Comparison of ENCODE assay signal across 8 mouse cellular contexts in genomic region chr16:96081742-96082241, GRCm38 (mm10). TPM values are rescaled to one million over a fixed set of nuclear protein-coding genes. Genes with fewer than 3 reads are reported as not detected.
DNase-seq lines count a peak whose midpoint lies in the region; ATAC-seq and TF ChIP-seq lines count a peak whose summit lies in the region.

No protein-coding gene starts in this region.

- H3K9me3 ChIP-seq in heart, embryonic 14.5 days (ENCODE audit: control insufficient read depth, low read length), result no peaks in the 10 kb centered on the region
- H3K9me3 ChIP-seq in stomach, postnatal 0 days (ENCODE audit: control insufficient read depth, low read length), result no peaks in the 10 kb centered on the region

- peaks cover 44% of the 10 kb centered on the region; the same call in 1 of the 2 replicates for H3K79me2 ChIP-seq in macrophage (ENCODE audit: inconsistent target)

- peaks cover 12% of the 10 kb centered on the region for H3K4me1 ChIP-seq in cerebellum, adult 2 months (ENCODE audit: control insufficient read depth, insufficient read depth, low read length)
- peaks cover 9 to 30% of the 10 kb centered on the region in 2 experiments for H3K4me1 ChIP-seq in heart, embryonic 14.5 days (ENCODE audit: control insufficient read depth in 2 of 2, insufficient read depth in 2 of 2, low read length in 2 of 2)
- peaks cover 2% of the 10 kb centered on the region; the same call in 1 of the 2 replicates for H3K4me1 ChIP-seq in stomach, postnatal 0 days (replicated peaks; ENCODE audit: control insufficient read depth, insufficient read depth)

- peak; percentile 22 for ATAC-seq in heart, embryonic 14.5 days (ENCODE audit: insufficient number of reproducible peaks, insufficient read depth, low FRiP score, low read depth)
- ATAC-seq in stomach, postnatal 0 days (ENCODE audit: low FRiP score, low TSS enrichment), result peak; percentile 13
- no peak for ATAC-seq in megakaryocyte progenitor cell, adult 5-6 weeks (replicated peaks; ENCODE audit: poor library complexity)

- under 1% methylated on average over 68 of the region's 68 CpGs for WGBS in cerebellum, adult 2 months
- WGBS in heart, embryonic 14.5 days, result under 1% methylated on average over 66 of the region's 68 CpGs
- WGBS in macrophage (ENCODE audit: missing documents), result under 1% methylated on average over 57 of the region's 68 CpGs
- under 1% methylated on average over 34 of the region's 68 CpGs for WGBS in stomach, postnatal 0 days

- no peak for TF ChIP-seq CTCF in cerebellum, adult 2 months (IDR thresholded peaks at IDR 0.05; ENCODE audit: borderline replicate concordance, insufficient read depth, low read depth, low read length)
- no peak for TF ChIP-seq CTCF in stomach, postnatal 0 days (IDR thresholded peaks at IDR 0.05; ENCODE audit: low read depth)

- peak overlapping the region; percentile 77 for H3K4me2 ChIP-seq in heart, embryonic 14.5 days (ENCODE audit: low read length)
- H3K4me2 ChIP-seq in stomach, postnatal 0 days (replicated peaks; ENCODE audit: low read depth), result peak overlapping the region; percentile 72

- H3K36me3 ChIP-seq in heart, embryonic 14.5 days (ENCODE audit: control insufficient read depth, insufficient read depth, low read length), result peaks cover 37% of the 10 kb centered on the region
- no peaks in the 10 kb centered on the region for H3K36me3 ChIP-seq in macrophage (ENCODE audit: inconsistent target)
- peaks cover 2% of the 10 kb centered on the region; the same call in 1 of the 2 replicates for H3K36me3 ChIP-seq in stomach, postnatal 0 days (ENCODE audit: control insufficient read depth, insufficient read depth, low read length)

- TF ChIP-seq POLR2A in cerebellum, adult 2 months (IDR thresholded peaks at IDR 0.05; ENCODE audit: borderline replicate concordance, insufficient read depth, low read length), result 0 out of 2 replicates have a peak, but pooled peaks have one; percentile 17

- peak overlapping the region; percentile 72 for H3K27ac ChIP-seq in cerebellum, adult 2 months (ENCODE audit: insufficient read depth, low read length)
- peak overlapping the region; percentile 91 to 99 for H3K27ac ChIP-seq in heart, embryonic 14.5 days (replicated peaks in 1 of 2; ENCODE audit: control insufficient read depth in 1 of 2, insufficient read depth in 1 of 2, low read depth in 2 of 2, low read length in 2 of 2)
- H3K27ac ChIP-seq in macrophage, result no peak overlapping the region
- peak overlapping the region; percentile 99 for H3K27ac ChIP-seq in stomach, postnatal 0 days (replicated peaks)

- no peak for TF ChIP-seq EP300 in stomach, postnatal 0 days (optimal IDR thresholded peaks at IDR 0.05)

- peak; percentile 20 for DNase-seq in urinary bladder, postnatal 10 days (ENCODE audit: low spot score)
- no peak for DNase-seq in urinary bladder, adult 2 months (ENCODE audit: low spot score)
- DNase-seq in cerebellum, adult 2 months, result peak; percentile 70 to 79
- DNase-seq in left cerebral cortex, adult 8-10 months (ENCODE audit: low spot score in 2 of 2), result peak; percentile 63 to 66
- no peak for DNase-seq in stomach, postnatal 0 days (ENCODE audit: low spot score)

- H3K9ac ChIP-seq in heart, embryonic 14.5 days (ENCODE audit: low read length), result peak overlapping the region; percentile 99
- peak overlapping the region; percentile 100 for H3K9ac ChIP-seq in stomach, postnatal 0 days (ENCODE audit: low read length)

- peak overlapping the region; percentile 90 for H3K4me3 ChIP-seq in cerebellum, adult 2 months (replicated peaks; ENCODE audit: insufficient read depth, low read depth, low read length)
- peak overlapping the region; percentile 80 to 98 for H3K4me3 ChIP-seq in heart, embryonic 14.5 days (ENCODE audit: control insufficient read depth in 1 of 2, insufficient read depth in 1 of 2, low read depth in 1 of 2, low read length in 2 of 2)
- H3K4me3 ChIP-seq in macrophage (ENCODE audit: inconsistent target), result peak overlapping the region; percentile 9; the same call in 1 of the 2 replicates
- peak overlapping the region; percentile 100 for H3K4me3 ChIP-seq in stomach, postnatal 0 days (ENCODE audit: low read depth, low read length)

- no peaks in the 10 kb centered on the region for H3K27me3 ChIP-seq in cerebellum, adult 2 months (ENCODE audit: control insufficient read depth, insufficient read depth, low read length)
- no peaks in the 10 kb centered on the region for H3K27me3 ChIP-seq in heart, embryonic 14.5 days (ENCODE audit: control insufficient read depth, insufficient read depth, low read length)
- no peaks in the 10 kb centered on the region for H3K27me3 ChIP-seq in stomach, postnatal 0 days (ENCODE audit: control insufficient read depth, insufficient read depth, low read length)

RNA-seq across cellular contexts. Expression of gene Brwd1, which starts 0.5 kb away (rescaled TPM):
- polyA plus RNA-seq in urinary bladder, adult 2 months (2012; rRNA removed), result 47.4 and 50.1 TPM in 2 replicates
- 79.9 and 86.7 TPM in 2 replicates for polyA plus RNA-seq in cerebellum, adult 2 months (2012; rRNA removed)
- polyA plus RNA-seq in heart, embryonic 14.5 days (2014; fragmentation: Nextera tagmentation; extraction: Ambion mirVana), result 96.9 and 100 TPM in 2 replicates
- 100 to 1,000 TPM; 140 to 158 (median 147) TPM for total RNA-seq in left cerebral cortex, adult 8-10 months (2022)
- total RNA-seq in macrophage (2018; cell fraction: chromatin; rRNA removed), result 100 to 1,000 TPM; 223 to 646 (median 374) TPM
- 10 to 100 TPM; 15.1 to 51.1 (median 30.4) TPM for total RNA-seq in macrophage (2018; cell fraction: cytosol; rRNA removed)
- total RNA-seq in macrophage (2018; cell fraction: nucleus; rRNA removed), result 100 to 1,000 TPM in 21 of 26 experiments, 10 to 100 TPM in 5; 74.8 to 289 (median 129) TPM
- polyA plus RNA-seq in macrophage (2018), result 17.2 to 37.5 TPM (median 17.6 TPM) in 3 replicates
- polyA plus RNA-seq in stomach, postnatal 0 days (2015; fragmentation: Nextera tagmentation; extraction: Ambion mirVana), result 29.1 and 31.6 TPM in 2 replicates
- total RNA-seq in megakaryocyte progenitor cell, adult 5-6 weeks (2015), result 34.2 and 45.1 TPM in 2 replicates
- total RNA-seq in megakaryocyte progenitor cell, adult 5-6 weeks (2017), result 33.5 and 75.6 TPM in 2 replicates

RNA-seq across cellular contexts. Expression of gene Hmgn1, which starts 45.7 kb away (rescaled TPM):
- polyA plus RNA-seq in urinary bladder, adult 2 months (2012; rRNA removed), result 178 and 181 TPM in 2 replicates
- polyA plus RNA-seq in cerebellum, adult 2 months (2012; rRNA removed), result 76.0 and 78.7 TPM in 2 replicates
- 277 and 306 TPM in 2 replicates for polyA plus RNA-seq in heart, embryonic 14.5 days (2014; fragmentation: Nextera tagmentation; extraction: Ambion mirVana)
- 10 to 100 TPM; 58.6 to 76.0 (median 62.2) TPM for total RNA-seq in left cerebral cortex, adult 8-10 months (2022)
- 100 to 1,000 TPM in 1 of 26 experiments, 10 to 100 TPM in 24, 1 to 10 TPM in 1; 8.3 to 109 (median 30.2) TPM for total RNA-seq in macrophage (2018; cell fraction: chromatin; rRNA removed)
- total RNA-seq in macrophage (2018; cell fraction: cytosol; rRNA removed), result 10 to 100 TPM; 27.5 to 90.7 (median 55.8) TPM
- total RNA-seq in macrophage (2018; cell fraction: nucleus; rRNA removed), result 10 to 100 TPM in 22 of 26 experiments, 1 to 10 TPM in 4; 7.1 to 73.9 (median 16.2) TPM
- polyA plus RNA-seq in macrophage (2018), result 52.6 to 143 TPM (median 72.6 TPM) in 3 replicates
- 334 and 365 TPM in 2 replicates for polyA plus RNA-seq in stomach, postnatal 0 days (2015; fragmentation: Nextera tagmentation; extraction: Ambion mirVana)
- total RNA-seq in megakaryocyte progenitor cell, adult 5-6 weeks (2015), result 123 and 124 TPM in 2 replicates
- 120 and 271 TPM in 2 replicates for total RNA-seq in megakaryocyte progenitor cell, adult 5-6 weeks (2017)

Comparison
In these comparisons a context has a peak if more than half of its experiments do, and no peak if none do; other contexts are left out.
1. DNase-seq: peak in urinary bladder, postnatal 10 days (single experiment), cerebellum, adult 2 months (2 of 2) and left cerebral cortex, adult 8-10 months (2 of 2); none in urinary bladder, adult 2 months (single experiment) and stomach, postnatal 0 days (single experiment).
2. H3K4me3 ChIP-seq: peak in every context shown above with its lines; median percentile 100 in stomach, postnatal 0 days; 90 in cerebellum, adult 2 months; 89 in heart, embryonic 14.5 days; 9 in macrophage.